Mouse (Mus musculus) bone marrow, adult 2 months (tissue): ENCODE measurements around the gene Vmn2r110.

ENCODE experiments used
- CTCF ChIP-seq: fragments of 200-500 bp; IDR thresholded peaks from 2 replicates; pipeline ENCODE4 v1.5.1; 2011; ENCODE audit warnings: low read length, control low read depth; ENCODE audit not compliant: control insufficient read depth, insufficient read depth
- POLR2A ChIP-seq: fragments of 200-500 bp; IDR thresholded peaks from 2 replicates; pipeline ENCODE4 v1.6.1; 2011; ENCODE audit warnings: low read depth, mild to moderate bottlenecking, control low read depth, low read length, borderline replicate concordance; ENCODE audit not compliant: control insufficient read depth

DNA sequence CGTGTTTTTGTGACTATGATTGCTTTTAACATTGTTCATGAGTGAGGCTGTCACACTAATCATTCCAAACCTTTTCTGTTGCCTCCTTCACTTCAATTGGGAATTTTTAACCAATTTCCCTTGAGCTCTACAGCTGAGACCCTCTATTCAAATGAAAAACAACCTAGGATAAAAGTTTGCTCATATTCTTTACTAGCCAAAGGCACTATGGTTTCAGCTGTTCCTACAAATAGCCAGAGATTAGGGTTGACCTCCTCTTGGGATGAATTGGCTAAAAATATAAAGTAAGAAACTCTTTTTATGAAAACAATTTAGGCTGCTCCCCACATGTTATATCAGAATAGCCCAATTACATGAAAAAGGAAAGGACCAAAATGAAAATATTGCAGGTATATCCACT, at the start of gene Vmn2r110:
- TF ChIP-seq POLR2A (no peak), CTCF (no peak)
